Mouse (Mus musculus): ENCODE data around the gene Atp6v0b. TPM values are rescaled to one million over a fixed set of nuclear protein-coding genes. Genes with fewer than 3 reads are reported as not detected.

The Atp6v0b gene
- 407 and 472 TPM in 2 replicates for polyA plus RNA-seq (2012; rRNA removed; ENCODE audit: low replicate concordance)

DNA sequence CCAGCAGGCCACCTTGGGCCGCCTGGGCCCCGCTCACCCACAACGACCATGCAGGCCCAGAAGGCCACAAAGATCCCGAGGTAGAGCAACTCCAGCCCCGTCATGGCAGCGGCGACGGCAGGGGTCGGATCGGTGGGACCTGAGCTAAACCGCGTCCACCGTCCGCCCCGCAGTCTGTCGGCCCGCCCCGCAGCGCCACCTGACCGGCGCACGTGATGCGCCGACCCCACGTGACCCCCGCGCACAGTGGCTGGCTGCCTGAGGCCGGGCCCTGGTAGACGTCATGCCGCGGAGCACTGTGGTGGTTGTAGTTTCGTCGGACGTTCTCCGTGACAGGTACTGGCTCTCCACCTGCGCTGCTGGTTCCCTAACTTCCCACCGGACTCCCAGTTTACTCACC, at the start of gene Atp6v0b:
Gene Atp6v0b, minus strand, starts transcription at position 201 of the 400 bp plus-strand sequence.

DNA sequence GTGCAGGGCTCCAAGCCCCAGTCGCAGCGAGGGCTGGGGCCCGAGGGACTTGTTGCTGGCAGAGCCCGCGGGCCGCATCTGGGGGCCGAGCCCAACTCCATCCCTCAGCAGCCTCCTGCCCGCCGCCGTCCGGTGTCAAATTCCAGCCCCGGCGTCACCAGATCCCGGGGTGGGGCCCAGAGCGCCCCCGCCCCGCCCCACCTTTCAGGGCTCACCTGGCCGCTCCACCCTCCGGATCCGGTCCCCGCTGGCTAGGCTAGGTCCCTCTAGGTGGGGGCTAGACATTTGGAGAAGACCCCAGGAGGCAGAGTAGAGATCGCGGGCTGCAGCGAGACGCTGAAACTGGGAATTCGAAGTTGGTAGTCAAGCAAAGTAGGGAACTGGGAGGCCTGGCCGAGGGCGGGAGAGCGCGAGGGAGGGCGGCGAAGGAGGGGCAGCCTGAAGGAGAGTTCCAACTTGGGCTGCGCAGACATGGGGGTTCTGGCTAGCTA, 42.3 kb upstream of the Atp6v0b start, which contains the start of gene Artn:
Gene Artn, minus strand, starts transcription at position 373 of the 491 bp plus-strand sequence.

DNA sequence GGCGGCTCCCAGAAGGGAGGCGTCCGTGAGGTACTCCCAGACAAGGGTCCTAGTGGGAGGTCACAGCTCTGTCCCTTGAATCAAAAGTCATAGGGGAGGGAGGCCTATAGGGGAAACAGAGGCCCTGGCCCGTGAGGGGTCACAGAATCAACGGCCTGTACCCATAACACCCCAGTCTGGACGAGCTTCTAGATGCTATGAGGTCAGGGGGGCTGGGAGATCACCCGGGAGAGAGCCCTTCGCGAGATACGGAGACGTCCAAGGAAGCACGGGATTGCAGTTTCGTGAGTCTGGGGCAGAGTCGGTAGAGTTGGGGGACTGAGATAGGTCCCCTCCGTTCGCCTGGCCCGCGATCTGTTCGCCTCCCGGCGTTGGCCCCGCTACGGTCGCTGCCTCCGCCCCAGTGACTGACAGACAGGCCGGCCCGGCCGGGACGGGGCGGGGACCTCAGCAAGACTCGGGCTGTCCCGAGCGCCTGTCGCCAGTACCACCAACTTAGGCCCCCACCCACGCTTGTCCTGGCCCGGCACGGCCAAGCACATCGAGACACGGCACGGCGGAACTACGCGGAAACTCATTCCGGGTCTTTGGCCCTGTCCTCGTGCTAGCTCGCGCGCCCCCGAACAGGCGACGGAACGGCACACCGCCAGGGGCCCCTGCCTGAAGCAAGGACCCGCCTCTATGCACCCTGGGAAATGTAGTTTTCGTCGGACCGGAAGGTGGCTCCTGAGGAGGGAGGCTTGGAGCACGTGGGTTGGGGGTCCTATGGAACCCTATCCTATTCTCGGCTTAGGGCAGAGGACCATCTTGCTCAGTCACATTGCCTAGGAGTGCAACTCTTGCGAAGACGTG, 27.7 kb upstream of the Atp6v0b start, which contains the start of gene Ipo13:
Gene Ipo13, minus strand, starts transcription at position 409 of the 852 bp plus-strand sequence.

DNA sequence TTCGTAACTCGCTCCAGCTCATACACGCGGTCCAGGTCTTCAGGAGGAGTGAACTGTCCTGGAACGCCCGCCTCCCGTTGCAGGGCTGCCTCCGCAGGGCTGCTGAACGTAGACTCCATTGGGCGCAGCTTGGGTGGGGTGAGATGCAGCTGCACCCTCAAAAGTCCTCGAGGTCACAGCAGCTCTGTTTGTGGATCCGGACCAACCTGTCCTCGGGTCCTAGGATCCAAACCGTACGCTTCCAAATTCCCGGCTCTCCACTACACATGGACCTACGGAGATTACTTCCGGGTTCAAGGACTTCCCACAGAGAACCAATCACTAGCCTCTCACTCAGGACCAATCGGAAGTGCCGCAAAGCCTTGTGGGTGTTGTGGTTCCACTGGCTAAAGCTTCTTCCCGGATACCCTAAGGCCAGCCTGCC, 4.6 kb upstream of the Atp6v0b start, which contains the start of gene Dph2:
Gene Dph2, minus strand, starts transcription at position 295 of the 424 bp plus-strand sequence.

DNA sequence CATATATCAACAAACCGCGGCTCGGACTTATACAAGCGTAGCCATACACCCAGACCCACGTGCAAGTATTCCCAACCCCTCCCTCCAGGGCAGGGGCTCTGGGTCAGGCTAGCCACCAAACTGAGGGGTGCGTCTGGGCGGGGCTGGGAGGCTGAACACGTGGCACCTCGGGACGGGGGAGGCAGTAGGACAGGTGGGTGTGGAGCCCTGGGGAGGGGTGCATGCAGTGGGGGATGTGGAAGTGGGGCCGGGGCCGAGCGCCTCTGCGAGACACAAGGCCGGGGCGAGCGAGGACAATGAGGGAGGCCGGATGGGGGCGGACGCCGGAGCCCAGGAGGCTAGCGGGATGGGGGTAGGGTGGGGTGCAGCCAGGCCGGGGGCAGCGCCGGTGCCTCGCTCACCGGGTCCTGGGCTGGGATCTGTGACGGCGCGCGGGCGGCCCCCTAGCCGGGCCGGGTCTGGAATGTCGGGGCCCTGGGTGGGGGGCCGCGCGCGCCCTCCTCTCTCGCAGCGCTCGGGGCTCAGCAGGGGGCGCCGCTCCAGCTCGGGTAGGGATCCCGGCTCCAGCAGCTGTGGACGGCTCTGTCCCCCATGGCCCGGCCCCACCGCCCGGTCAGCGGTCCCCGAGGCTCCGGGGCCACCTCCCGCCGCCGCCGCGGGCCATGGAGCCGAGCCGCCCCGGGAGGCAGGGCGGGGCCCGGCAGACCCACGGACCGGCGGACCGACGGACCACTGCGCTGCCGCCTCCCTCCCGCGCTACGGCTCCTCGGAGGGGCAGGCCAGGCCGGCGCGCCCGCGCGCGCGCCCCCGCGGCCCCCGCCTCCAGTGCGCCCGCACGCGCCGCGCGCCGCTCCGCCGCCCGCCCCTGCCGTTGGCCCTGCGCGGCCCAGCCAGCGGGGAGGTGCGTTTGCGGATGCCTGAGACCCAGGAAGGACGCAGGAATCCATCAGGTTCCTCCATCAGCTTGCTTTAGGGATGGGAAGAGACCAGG, 4.1 kb downstream of the Atp6v0b start, which contains the start of gene B4galt2:
Gene B4galt2, minus strand, starts transcription at position 787 of the 991 bp plus-strand sequence.

DNA sequence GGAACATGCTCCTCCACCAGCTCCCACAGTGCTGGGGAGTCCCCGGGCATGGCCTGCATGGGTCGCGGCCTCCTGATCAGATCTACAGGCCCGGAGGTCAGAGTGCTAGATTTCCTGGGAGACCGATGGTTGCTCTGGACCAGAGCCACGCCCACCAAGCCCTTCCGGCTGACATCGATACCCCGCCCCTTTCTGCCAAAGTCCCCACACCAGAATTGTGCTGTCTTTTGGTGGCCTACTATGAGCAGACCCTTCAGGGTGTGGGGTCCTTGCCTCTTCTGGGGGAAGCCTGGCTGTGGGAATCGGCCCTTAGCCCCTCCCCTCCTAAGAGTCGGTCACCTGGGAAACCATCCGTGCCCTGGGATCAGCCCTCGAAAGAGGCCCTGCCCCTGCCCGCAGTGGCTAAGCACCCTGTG, 14.7 kb downstream of the Atp6v0b start, which contains the start of gene Ccdc24:
Gene Ccdc24, minus strand, starts transcription at position 87 of the 416 bp plus-strand sequence.

DNA sequence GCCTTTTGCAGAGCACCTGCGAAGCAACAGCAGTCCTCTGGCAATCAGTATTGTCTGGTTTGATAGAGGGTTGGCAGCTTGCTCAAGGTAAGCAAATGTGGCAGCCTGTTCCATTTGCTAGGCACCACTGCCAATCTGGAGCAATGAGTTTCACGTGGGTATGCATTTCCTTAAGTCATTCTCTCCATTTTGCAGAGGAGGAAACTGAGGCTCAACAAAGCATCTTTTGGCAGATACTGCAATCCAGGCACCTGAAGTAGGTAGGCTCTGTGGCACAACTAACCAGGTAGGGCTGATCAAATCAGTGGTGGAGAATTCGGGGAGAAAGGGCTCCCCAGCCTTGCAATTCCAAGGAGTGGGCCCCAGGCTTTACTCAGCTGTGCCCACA, 52.7 kb downstream of the Atp6v0b start, which contains the start of gene Slc6a9:
Gene Slc6a9, plus strand, starts transcription at position 50 of the 388 bp plus-strand sequence.

Other genes starting within 250 kb of the Atp6v0b start
- gene Dmap1, start 205.1 kb downstream of the Atp6v0b start, polyA plus RNA-seq (2012; rRNA removed; ENCODE audit: low replicate concordance): 15.3 and 16.1 TPM in 2 replicates
- gene Gm12845, start 162.9 kb downstream of the Atp6v0b start, polyA plus RNA-seq (2012; rRNA removed; ENCODE audit: low replicate concordance): not detected in 2 replicates
- gene Klf17, start 121.7 kb downstream of the Atp6v0b start, polyA plus RNA-seq (2012; rRNA removed; ENCODE audit: low replicate concordance): not detected in 2 replicates
- 13.1 and 25.0 TPM in 2 replicates for gene Slc6a9, start 52.8 kb downstream of the Atp6v0b start, polyA plus RNA-seq (2012; rRNA removed; ENCODE audit: low replicate concordance)
- 1.9 and 2.8 TPM in 2 replicates for gene Ccdc24, start 14.8 kb downstream of the Atp6v0b start, polyA plus RNA-seq (2012; rRNA removed; ENCODE audit: low replicate concordance)
- 21.0 and 40.0 TPM in 2 replicates for gene B4galt2, start 3.8 kb downstream of the Atp6v0b start, polyA plus RNA-seq (2012; rRNA removed; ENCODE audit: low replicate concordance)
- gene Dph2, start 4.7 kb upstream of the Atp6v0b start, polyA plus RNA-seq (2012; rRNA removed; ENCODE audit: low replicate concordance): 17.5 and 19.1 TPM in 2 replicates
- 59.7 and 121 TPM in 2 replicates for gene Ipo13, start 27.7 kb upstream of the Atp6v0b start, polyA plus RNA-seq (2012; rRNA removed; ENCODE audit: low replicate concordance)
- gene Artn, start 42.4 kb upstream of the Atp6v0b start, polyA plus RNA-seq (2012; rRNA removed; ENCODE audit: low replicate concordance): 0.37 and 1.1 TPM in 2 replicates
- 29.0 and 39.9 TPM in 2 replicates for gene St3gal3, start 247.6 kb upstream of the Atp6v0b start, polyA plus RNA-seq (2012; rRNA removed; ENCODE audit: low replicate concordance)

All from mammary gland, adult 2 months (tissue).